Mouse (Mus musculus): ENCODE results near the gene Map3k13.
A peak's percentile ranks its signal among the peaks of the same experiment; 100 is the strongest.
"Not testable (repeated sequence)": the region's sequence is repeated elsewhere in the genome, so short reads cannot be mapped to it uniquely, and the experiment has no call there.

The Map3k13 gene

DNA sequence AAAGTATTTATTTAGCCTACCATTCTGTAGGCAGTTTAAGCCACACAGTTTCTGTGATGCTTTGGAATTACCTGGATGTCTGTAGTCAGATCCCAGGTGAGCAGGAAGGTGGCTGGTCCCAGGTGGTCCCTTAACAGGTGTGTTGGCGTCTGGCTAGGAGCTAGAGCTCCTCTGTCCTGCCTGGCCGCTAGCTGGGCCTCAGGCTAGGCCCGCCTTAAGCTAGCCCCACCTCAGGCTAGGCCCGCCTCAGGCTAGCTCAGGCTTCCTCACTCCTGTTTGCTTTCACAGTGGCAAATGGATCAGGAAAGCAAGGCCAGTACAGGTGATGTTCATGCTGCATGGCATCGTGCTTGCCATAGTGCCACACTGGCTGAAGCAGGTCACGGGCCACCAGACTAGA, 112.8 kb downstream of the Map3k13 start:
- no peak for DNase-seq (ENCODE audit: low spot score in 2 of 2)

DNA sequence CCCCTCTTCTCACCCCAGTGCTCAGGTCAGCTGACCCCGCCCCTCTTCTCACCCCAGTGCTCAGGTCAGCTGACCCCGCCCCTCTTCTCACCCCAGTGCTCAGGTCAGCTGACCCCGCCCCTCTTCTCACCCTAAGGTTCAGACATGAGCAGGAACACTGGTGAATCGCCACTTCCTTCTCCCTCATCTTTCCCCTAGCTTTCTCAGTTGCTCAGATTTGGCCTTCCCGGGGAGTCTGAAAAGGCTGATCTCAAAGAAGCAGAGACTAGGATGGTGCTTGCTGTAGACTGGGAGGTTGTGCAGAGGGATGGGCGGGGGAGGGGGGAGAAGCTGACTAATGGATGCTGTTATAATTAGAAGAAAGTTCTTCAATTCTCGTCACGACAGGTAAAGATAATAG, 114.8 kb downstream of the Map3k13 start:
- not testable (repeated sequence) for DNase-seq (ENCODE audit: low spot score in 2 of 2)

DNA sequence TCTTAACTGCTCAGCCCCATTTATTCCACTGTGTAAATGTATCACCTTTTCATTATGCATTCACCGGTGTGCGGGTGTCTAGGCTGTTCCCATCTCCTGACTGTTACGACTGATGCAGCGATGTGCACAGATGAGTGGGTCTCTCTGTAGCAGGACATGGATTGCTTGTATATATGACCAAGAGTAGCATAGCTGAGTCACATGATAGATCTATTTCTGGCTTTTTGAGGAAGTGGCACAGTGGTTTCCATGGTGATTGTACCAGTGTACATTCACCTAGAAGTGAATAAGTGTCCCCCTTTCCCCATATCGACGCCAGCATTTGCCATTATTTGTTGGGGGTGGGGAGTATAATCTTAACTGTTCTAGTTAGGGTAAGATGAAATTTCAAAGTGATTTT, 119.2 kb downstream of the Map3k13 start:
- DNase-seq (ENCODE audit: low spot score in 2 of 2): peak in 1 of 2 experiments; percentile 13

DNA sequence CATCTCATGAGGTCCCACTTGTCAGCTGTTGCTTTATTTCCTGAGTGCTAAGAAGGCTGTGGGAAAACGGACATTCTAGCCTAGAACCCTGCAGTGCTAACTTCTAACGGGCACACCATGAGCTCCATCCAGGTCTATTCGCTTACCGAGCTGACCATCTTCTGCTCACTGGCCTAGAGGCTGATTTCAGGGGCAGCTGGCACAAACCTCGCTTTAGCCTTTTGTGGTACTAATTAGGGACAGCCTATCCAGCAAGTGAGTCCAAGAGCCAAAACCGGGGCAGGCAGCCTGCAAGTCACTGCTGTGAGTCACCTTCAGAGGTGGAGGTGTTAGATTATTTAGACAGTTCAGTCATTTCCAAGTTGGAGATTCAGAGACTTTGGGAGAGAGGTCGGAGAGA, 122.5 kb downstream of the Map3k13 start:
- no peak for DNase-seq (ENCODE audit: low spot score in 2 of 2)

DNA sequence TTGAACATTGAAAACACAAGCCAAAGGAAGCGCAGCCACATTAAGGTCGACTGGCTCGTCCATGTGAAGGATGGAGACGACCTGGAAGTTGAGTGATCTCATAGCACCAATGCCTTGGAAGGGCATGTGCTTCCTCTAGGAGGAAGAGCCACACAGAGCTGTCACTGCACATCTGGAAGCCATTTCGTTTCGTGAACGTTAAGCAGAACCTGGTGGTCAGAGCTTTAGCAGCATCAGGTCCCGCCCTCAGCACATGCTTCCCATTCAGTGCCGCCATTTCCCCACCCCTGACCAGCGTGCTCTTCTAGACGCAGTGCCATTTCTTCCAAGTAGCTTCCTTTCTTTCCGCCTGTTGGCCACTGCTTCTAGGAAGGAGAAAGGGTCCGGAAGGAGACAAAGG, 134.3 kb downstream of the Map3k13 start:
- no peak for DNase-seq (ENCODE audit: low spot score in 2 of 2)

DNA sequence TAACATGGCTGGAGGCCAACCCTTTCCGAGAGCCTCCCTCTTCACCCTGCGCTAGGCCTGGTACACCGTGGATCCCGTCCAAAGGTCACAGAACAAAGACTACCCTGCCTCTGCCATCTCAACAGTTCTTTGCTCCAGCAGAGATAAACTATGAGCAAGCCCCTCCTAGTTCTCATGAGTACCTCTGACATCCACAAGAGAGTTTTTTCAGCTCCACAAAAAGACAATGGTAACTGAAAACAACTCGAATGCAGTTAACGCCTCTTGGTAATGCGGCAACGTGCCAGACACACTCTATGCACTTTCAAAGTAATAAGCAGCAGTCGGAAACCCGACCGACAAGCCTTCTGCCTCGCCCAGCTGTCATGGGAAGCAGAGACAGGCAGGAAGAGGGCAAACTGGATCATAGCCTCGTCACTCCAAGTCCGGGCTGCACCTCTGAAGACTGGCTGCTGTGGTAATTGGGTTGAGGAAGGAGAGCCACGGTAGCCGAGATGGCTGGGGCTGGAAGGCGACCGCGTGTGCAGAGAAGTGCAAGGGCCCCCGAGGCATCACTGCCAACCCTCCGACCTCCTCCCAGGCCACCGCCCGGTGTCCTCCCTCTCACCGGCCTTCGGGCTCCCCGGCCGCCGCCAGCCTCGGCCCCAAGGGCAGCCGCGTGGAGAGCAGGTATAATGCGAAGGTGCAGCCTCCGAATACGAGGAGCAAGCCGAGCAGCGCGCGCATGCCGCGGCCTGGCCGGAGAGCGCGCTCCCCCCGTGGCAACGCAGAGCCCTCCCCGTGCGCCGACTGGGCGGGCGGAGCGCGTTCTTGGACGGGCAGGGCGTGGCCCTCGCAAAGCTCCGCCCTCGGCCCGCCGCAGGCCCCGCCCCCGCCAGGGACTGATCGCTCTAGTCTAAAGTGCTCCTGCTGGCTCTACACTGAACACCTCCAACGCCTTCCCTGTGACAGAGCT, 152.9 kb downstream of the Map3k13 start, which contains the start of gene Tmem41a:
TSS of gene Tmem41a (minus strand) at position 792 of the 955 bp plus-strand sequence.
- DNase-seq (ENCODE audit: low spot score in 2 of 2): peak; percentile 87 to 91

DNA sequence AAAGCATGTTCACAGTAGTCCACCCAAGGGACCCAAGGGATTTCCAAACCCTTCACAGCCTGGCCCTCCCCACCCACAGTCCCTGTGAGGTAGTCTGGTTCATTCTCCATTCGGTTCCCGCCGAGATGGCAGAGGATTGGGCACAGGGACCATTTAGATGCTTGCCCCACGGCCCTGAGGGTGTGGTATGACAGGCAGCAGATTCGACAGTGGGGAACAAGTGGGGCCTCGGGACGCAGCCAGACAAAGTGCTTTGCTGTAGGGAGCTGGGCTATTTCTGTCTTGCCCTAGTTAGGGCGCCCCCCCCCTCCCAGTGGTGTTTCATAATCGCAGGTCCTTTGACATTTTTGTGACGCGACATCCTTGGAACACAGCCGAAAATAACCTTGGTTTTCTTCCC, 161.4 kb downstream of the Map3k13 start:
- no peak for DNase-seq (ENCODE audit: low spot score in 2 of 2)

DNA sequence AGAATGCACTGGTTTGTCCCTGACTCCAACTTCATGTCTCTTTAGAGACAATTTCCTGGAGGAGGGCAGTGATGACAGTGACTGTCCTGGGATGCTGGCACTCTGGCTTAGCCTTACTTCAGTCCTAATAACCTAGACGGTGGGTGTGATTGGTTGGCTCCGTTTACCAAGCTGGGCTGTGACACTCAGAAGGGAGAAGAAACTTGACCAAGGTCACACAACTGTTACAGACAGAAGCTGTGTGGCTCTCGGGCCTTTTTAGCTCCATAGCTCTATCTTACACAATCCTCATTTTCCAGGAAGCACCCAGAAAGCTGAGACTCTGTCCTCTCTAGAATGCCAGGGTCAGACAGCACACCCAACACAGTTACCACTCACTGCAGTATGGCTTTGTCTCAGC, 171.4 kb downstream of the Map3k13 start:
- no peak for DNase-seq (ENCODE audit: low spot score in 2 of 2)

DNA sequence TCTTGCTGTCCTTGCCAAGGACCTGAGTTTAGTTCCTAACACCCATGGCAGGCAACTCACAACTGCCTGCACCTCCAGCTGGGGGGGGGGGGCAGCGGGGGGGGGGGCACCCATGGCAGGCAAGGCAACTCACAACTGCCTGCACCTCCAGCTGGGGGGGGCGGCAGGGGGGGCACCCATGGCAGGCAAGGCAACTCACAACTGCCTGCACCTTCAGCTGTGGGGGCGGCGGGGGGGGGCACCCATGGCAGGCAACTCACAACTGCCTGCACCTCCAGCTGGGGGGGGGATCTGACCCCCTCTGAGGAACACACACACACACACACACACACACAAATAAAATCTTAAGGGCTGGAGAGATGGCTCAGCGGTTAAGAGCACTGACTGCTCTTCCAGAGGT, 175.7 kb downstream of the Map3k13 start:
- no peak for DNase-seq (ENCODE audit: low spot score in 2 of 2)

DNA sequence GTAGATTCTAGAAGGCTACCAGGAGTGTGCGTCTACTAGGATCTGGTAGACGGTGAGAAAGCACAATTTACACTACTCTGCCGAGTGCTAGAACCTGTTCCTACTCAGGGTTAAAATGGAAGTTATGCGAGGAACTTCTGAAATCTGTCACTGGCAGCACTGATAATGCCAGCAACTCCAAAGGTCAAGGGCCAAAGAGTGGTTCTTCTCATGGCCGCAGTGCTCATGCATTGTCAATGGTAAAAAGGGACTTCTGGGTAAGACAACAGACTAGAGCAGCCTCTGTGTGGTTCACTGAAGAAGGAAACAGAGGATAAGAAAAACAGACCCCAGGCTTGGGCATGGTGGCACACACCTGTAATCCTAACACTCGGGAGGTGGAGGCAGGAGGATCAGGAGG, 176.4 kb downstream of the Map3k13 start:
- no peak for DNase-seq (ENCODE audit: low spot score in 2 of 2)

DNA sequence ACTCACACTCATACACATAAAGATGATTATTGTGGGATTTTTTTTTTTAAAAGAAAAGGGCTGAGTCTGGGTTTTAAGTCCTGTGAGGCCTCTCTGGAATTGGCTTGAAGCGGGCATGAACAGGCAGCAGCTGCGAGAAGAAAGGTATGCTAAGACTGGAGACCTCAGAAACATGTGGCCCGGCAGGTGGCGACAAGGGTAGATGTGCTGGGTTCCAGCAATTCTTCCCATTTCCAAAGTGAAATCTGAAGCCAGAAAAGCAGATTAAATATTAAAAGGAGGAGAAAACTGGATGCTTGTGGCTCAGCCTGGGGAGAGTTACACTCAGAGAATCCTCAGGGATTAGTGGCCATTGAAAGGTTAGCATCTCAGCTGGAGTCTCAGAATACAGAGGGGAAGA, 177.3 kb downstream of the Map3k13 start:
- no peak for DNase-seq (ENCODE audit: low spot score in 2 of 2)

DNA sequence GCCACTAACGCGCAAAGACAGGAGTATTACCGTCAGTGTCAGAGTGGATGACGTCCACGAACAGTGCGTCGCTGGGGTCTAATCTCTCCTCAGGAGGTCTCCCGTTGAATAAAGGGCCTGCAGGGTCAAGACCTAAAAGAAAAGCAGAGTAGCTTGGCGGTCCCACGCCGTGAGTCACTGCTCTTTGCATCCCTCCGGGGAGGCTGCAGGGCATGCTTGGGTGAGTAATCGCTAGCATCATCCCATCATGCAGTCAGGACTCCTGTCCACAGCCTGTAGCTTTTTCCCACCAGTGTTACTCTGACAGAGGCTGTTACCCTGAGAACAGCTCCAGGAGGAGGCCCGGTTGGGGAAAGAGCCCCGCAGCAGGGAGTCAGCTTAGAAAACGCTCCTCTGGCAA, 182.1 kb downstream of the Map3k13 start:
- DNase-seq (ENCODE audit: low spot score in 2 of 2): peak; percentile 9 to 11

DNA sequence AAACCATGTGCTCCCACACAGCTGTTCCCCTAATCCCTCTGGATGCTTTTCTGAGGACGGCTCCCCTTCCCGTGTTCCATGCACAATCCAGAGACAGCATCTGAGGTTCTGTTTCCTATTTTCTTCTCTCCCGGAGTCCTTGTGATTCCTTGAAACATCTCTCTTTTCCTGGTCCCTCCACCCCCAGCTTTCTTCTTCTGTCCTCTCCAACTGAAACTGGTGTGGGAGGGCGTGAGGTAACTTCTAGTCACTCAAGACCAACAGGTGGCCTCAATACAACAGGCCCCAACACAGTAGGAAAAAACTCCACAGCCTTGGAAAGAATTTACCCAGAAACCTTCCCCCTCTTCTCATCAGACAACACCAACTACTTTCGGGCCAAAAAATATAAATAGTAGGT, 183.2 kb downstream of the Map3k13 start:
- DNase-seq (ENCODE audit: low spot score in 2 of 2): peak in 1 of 2 experiments; percentile 9
